Mouse (Mus musculus): ENCODE measurements around the gene Tubgcp2. TPM values are rescaled to one million over a fixed set of nuclear protein-coding genes. Genes with fewer than 3 reads are reported as not detected.

Tubgcp2 gene
- polyA plus RNA-seq, 1 experiment from 2014 or later: 40.5 TPM

DNA sequence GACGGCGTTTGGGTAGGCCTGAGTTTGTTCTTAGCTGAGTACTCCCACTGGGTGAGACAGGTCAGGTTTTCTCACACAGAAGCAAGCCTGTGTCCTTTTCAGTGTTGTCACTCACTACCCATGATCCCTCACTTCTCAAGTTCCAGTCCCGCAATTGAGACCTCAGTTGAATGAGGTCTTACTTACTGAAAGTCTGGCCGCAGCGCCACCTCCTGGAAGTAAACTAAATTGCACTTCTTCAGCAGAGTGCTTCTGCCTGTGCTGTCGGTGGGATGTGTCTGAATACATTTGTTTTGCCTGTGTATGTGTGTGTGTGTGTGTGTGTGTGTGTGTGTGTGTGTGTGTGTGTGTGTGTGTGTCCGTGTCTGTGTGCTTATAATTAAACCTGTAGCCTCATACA is 26.6 kb upstream of the Tubgcp2 start:
- Histone ChIP-seq H3K36me3 (ENCODE audit: control insufficient read depth, insufficient read depth, low read length) (no peaks in the 10 kb centered on the region), H3K9ac (ENCODE audit: low read length) (no peak overlapping the region), H3K4me2 (ENCODE audit: low read depth, low read length) (no peak overlapping the region), H3K27ac (ENCODE audit: low read length) (no peak overlapping the region), H3K4me1 (ENCODE audit: control insufficient read depth, insufficient read depth, low read length) (peaks cover 8% of the 10 kb centered on the region; the same call in 1 of the 2 replicates), H3K4me3 (replicated peaks; ENCODE audit: low read length) (no peak overlapping the region), H3K27me3 (ENCODE audit: control insufficient read depth, insufficient read depth, low read length) (peaks cover 53% of the 10 kb centered on the region), H3K9me3 (replicated peaks; ENCODE audit: control insufficient read depth, low read length) (no peaks in the 10 kb centered on the region)
- WGBS: 16% methylated on average over 7 of the region's 7 CpGs
- ATAC-seq (ENCODE audit: insufficient read depth, low FRiP score): no peak

DNA sequence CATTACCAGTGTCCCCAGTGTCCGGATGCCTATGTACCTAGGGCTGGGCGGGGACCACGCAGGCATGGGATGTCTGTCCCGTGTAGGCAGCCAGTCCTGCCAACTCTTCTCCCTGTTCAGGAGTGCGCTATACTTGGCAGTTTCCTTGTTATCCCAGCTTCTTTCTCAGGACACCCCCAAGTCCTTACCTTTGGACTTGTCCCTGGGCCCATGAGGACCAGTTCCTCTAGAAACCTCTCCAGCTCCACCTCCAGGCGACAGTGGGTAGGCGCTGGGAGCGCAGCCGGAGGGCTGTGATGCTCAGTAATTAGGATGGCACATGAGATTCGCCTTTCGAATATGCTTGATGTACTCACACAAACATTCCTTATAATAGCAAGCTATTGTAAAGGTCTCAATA is 25.8 kb upstream of the Tubgcp2 start:
- peaks cover 60% of the 10 kb centered on the region for H3K27me3 ChIP-seq (ENCODE audit: control insufficient read depth, insufficient read depth, low read length)
- H3K4me3 ChIP-seq (replicated peaks; ENCODE audit: low read length): no peak overlapping the region
- no peak overlapping the region for H3K27ac ChIP-seq (ENCODE audit: low read length)
- no peak overlapping the region for H3K4me2 ChIP-seq (ENCODE audit: low read depth, low read length)
- ATAC-seq (ENCODE audit: insufficient read depth, low FRiP score): no peak
- peaks cover 12% of the 10 kb centered on the region; the same call in 1 of the 2 replicates for H3K4me1 ChIP-seq (ENCODE audit: control insufficient read depth, insufficient read depth, low read length)
- no peaks in the 10 kb centered on the region for H3K9me3 ChIP-seq (replicated peaks; ENCODE audit: control insufficient read depth, low read length)
- H3K36me3 ChIP-seq (ENCODE audit: control insufficient read depth, insufficient read depth, low read length): no peaks in the 10 kb centered on the region
- WGBS: 14% methylated on average over 11 of the region's 11 CpGs
- no peak overlapping the region for H3K9ac ChIP-seq (ENCODE audit: low read length)

DNA sequence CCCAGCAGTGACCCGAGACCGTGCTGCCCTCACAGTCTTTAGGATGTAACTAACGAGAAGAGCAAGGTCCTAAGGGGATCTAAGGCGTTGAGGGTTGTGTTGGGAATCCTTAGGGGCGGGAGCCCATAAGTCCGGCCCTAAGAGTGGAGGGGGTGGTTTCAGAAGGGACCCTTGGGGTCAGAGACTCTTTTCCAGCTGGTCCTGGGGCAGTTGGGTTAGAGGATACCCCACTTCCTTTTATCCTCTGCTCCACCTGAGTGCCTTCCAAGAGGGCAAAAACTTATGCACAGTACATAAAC is 25.3 kb upstream of the Tubgcp2 start:
- H3K4me3 ChIP-seq (replicated peaks; ENCODE audit: low read length): peak overlapping the region; percentile 41
- 3% methylated on average over 6 of the region's 6 CpGs for WGBS
- peaks cover 61% of the 10 kb centered on the region for H3K27me3 ChIP-seq (ENCODE audit: control insufficient read depth, insufficient read depth, low read length)

DNA sequence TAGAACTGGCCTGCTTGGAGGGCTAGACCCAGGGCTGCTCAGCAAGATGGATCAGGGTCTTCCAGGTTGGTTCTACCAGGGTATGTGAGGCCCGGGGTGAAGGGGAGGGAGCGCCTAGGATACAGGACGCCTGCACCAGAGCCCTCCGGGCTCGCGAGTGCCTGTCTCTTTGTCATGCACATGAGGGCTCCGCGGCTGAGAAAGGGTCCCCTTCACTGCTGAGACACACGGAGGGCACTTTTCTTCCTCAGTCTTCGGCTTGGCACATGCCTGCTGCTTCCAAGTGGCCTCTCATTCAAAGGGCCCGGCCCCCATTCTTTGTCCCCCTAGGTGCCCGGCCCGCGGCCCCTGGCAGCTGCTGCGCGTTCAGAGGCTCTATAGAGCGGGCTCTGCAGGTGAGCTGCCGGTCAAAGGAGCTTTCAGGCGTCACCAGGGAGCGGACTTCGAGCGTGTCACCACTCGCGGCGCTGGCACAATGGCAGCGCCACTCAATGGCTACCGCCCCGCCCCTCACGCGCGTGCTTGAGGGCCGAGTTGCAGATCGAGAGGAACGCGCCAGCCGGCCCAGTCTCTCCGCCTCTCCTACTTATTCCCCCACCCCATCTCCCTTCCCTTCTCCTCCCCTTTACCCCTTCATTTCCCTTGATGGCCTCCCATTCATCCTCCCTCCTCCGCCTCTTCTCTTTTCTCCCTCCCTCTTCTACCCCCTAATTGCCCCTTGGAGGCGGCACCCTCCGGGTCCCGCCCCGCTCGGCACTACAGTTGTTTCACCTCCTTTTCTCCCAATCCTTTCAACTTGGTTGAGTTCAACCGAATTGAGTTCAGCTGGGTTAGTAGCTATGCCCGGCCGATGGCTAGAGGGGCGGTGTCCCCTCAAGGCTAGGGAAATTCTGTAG is 24.7 kb upstream of the Tubgcp2 start:
- Histone ChIP-seq H3K4me1 (ENCODE audit: control insufficient read depth, insufficient read depth, low read length) (peaks cover 12% of the 10 kb centered on the region; the same call in 1 of the 2 replicates), H3K36me3 (ENCODE audit: control insufficient read depth, insufficient read depth, low read length) (no peaks in the 10 kb centered on the region), H3K4me2 (ENCODE audit: low read depth, low read length) (peak overlapping the region; percentile 67), H3K27me3 (ENCODE audit: control insufficient read depth, insufficient read depth, low read length) (peaks cover 63% of the 10 kb centered on the region), H3K27ac (ENCODE audit: low read length) (peak overlapping the region; percentile 40; the same call in 1 of the 2 replicates), H3K4me3 (replicated peaks; ENCODE audit: low read length) (peak overlapping the region; percentile 41), H3K9ac (ENCODE audit: low read length) (peak overlapping the region; percentile 57), H3K9me3 (replicated peaks; ENCODE audit: control insufficient read depth, low read length) (no peaks in the 10 kb centered on the region)
- WGBS: 1% methylated on average over 47 of the region's 47 CpGs
- peak; percentile 57; the same call in 1 of the 2 replicates for ATAC-seq (ENCODE audit: insufficient read depth, low FRiP score)

More for the DNA sequence above, 25.3 kb upstream of the Tubgcp2 start:
- peak overlapping the region; percentile 40; the same call in 1 of the 2 replicates for H3K27ac ChIP-seq (ENCODE audit: low read length)
- H3K9ac ChIP-seq (ENCODE audit: low read length): peak overlapping the region; percentile 57; the same call in 1 of the 2 replicates
- no peaks in the 10 kb centered on the region for H3K9me3 ChIP-seq (replicated peaks; ENCODE audit: control insufficient read depth, low read length)
- ATAC-seq (ENCODE audit: insufficient read depth, low FRiP score): no peak
- H3K4me2 ChIP-seq (ENCODE audit: low read depth, low read length): peak overlapping the region; percentile 67
- H3K4me1 ChIP-seq (ENCODE audit: control insufficient read depth, insufficient read depth, low read length): peaks cover 12% of the 10 kb centered on the region; the same call in 1 of the 2 replicates
- H3K36me3 ChIP-seq (ENCODE audit: control insufficient read depth, insufficient read depth, low read length): no peaks in the 10 kb centered on the region

DNA sequence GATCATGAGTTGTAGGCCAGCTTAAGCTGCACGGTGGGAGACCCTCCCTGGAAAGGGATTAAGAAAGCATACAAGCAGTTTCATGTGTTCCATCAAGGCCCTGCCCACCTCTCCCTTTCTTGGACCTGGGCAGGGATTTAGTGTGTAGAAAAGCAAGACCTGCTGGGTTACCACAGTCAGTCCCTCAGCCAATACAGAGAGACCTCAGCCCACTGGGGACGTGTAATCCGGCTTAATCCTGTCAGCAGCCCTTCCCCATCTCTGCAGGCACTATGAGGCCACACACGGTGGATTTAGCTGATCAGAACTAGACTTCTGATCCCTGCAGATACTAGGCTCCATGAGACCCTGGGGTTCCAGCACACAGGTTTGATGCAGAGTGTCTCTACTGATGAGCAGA is 23.1 kb upstream of the Tubgcp2 start:
- Histone ChIP-seq H3K27ac (ENCODE audit: low read length) (no peak overlapping the region), H3K9ac (ENCODE audit: low read length) (no peak overlapping the region), H3K9me3 (replicated peaks; ENCODE audit: control insufficient read depth, low read length) (no peaks in the 10 kb centered on the region), H3K4me2 (ENCODE audit: low read depth, low read length) (no peak overlapping the region), H3K4me1 (ENCODE audit: control insufficient read depth, insufficient read depth, low read length) (peaks cover 12% of the 10 kb centered on the region; the same call in 1 of the 2 replicates), H3K36me3 (ENCODE audit: control insufficient read depth, insufficient read depth, low read length) (no peaks in the 10 kb centered on the region), H3K4me3 (replicated peaks; ENCODE audit: low read length) (no peak overlapping the region), H3K27me3 (ENCODE audit: control insufficient read depth, insufficient read depth, low read length) (peaks cover 61% of the 10 kb centered on the region)
- no peak for ATAC-seq (ENCODE audit: insufficient read depth, low FRiP score)
- 40% methylated on average over 4 of the region's 4 CpGs for WGBS

DNA sequence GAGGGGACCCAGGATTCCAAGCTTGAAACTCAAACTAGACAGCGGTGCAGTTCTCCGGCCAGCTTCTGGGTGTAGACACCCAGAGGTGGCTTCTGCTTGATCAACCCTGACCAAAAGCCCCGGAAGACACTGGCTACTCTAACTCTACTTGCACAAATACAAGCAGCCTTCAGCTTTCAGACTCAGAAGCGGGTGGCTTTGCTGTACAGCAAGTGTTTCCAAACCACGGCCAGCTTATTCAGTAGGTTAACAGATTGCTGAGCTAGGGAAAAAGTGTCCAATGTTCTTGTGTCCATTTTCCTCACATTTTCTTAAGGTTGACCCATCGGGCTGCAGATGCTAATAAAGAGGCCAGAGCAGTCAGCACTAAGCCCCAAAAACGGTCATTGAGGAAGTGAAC is 22.1 kb upstream of the Tubgcp2 start:
- 31% methylated on average over 7 of the region's 7 CpGs for WGBS
- H3K27ac ChIP-seq (ENCODE audit: low read length): no peak overlapping the region
- H3K36me3 ChIP-seq (ENCODE audit: control insufficient read depth, insufficient read depth, low read length): no peaks in the 10 kb centered on the region
- H3K4me1 ChIP-seq (ENCODE audit: control insufficient read depth, insufficient read depth, low read length): peaks cover 12% of the 10 kb centered on the region; the same call in 1 of the 2 replicates
- H3K4me2 ChIP-seq (ENCODE audit: low read depth, low read length): peak overlapping the region; percentile 81
- no peaks in the 10 kb centered on the region for H3K9me3 ChIP-seq (replicated peaks; ENCODE audit: control insufficient read depth, low read length)
- ATAC-seq (ENCODE audit: insufficient read depth, low FRiP score): no peak
- H3K27me3 ChIP-seq (ENCODE audit: control insufficient read depth, insufficient read depth, low read length): peaks cover 58% of the 10 kb centered on the region
- peak overlapping the region; percentile 41 for H3K4me3 ChIP-seq (replicated peaks; ENCODE audit: low read length)
- H3K9ac ChIP-seq (ENCODE audit: low read length): peak overlapping the region; percentile 60

DNA sequence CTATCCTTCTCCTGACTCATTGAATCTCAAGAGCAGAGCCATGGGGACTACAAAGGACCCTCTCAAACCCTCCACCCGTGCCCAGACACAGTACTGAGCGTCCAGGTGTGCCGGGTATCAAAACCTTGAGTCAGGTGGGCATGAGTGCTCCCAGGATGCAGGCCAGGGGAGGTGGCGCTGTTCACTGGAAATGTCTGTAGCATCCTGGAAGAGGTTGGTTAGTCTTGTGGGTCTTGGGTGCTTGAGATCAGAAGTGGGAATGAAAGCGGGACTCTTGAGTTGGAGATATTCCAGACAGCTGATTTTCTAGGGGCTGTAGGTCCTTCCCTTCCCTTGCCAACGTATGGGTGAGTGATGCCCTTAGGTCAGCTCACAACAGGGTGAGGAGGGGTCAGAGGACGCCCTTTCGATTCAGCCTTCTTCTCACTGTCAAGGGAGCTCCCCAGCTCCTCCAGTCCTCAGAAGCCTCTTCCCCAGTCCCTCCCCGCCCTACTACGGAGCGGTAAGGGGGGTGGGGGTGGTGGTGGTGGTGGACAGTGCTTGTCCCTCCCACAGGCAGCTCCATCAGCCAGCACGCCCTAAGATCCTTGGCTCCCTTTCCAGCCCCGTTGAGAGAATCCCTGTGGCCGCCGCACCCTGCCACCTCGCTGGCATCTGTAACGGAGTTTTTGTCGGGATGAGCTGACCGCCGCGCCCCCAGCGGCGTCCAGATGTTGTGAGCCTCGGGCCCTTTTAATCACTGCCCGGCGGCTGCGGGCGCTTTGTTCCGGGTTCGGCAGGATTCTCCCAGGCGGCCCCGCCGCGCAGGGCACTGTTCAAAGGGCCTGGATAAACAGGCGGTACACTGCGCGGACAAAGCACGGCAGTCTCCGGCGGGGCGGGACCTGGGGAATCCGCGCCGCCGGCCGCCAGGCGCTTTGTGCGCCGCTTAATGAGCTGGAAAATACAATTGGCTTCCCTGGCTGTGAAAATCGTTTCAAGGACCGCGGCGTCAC is 21.2 kb upstream of the Tubgcp2 start:
- H3K4me3 ChIP-seq (replicated peaks; ENCODE audit: low read length): peak overlapping the region; percentile 41
- 3% methylated on average over 53 of the region's 53 CpGs for WGBS
- peak overlapping the region; percentile 81 for H3K4me2 ChIP-seq (ENCODE audit: low read depth, low read length)
- H3K4me1 ChIP-seq (ENCODE audit: control insufficient read depth, insufficient read depth, low read length): peaks cover 12% of the 10 kb centered on the region; the same call in 1 of the 2 replicates
- ATAC-seq (ENCODE audit: insufficient read depth, low FRiP score): no peak
- H3K27ac ChIP-seq (ENCODE audit: low read length): no peak overlapping the region
- H3K27me3 ChIP-seq (ENCODE audit: control insufficient read depth, insufficient read depth, low read length): peaks cover 58% of the 10 kb centered on the region
- H3K9me3 ChIP-seq (replicated peaks; ENCODE audit: control insufficient read depth, low read length): no peaks in the 10 kb centered on the region
- no peaks in the 10 kb centered on the region for H3K36me3 ChIP-seq (ENCODE audit: control insufficient read depth, insufficient read depth, low read length)
- H3K9ac ChIP-seq (ENCODE audit: low read length): peak overlapping the region; percentile 60

DNA sequence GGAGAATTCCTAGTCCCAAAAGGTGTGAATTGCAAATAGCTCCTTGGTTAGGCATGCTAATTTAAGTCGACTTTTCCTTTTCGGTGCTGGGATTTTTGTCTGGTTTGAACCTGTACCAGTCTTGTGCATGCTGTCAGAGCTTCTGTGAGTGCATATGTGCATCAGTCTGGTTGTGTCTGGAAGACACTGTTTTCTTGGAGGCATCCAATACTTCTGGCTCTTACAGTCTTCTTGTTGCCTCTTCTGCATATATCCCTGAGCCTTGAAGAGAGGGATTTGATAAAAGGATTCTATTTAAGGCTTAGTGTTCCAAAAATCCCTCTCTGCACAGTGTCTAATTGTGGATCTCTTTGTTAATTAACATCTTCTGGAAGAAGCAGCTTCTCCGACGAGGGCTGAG is 17.7 kb upstream of the Tubgcp2 start:
- Histone ChIP-seq H3K4me2 (ENCODE audit: low read depth, low read length) (no peak overlapping the region), H3K4me1 (ENCODE audit: control insufficient read depth, insufficient read depth, low read length) (peaks cover 11% of the 10 kb centered on the region), H3K9me3 (replicated peaks; ENCODE audit: control insufficient read depth, low read length) (no peaks in the 10 kb centered on the region), H3K27me3 (ENCODE audit: control insufficient read depth, insufficient read depth, low read length) (peaks cover 57% of the 10 kb centered on the region), H3K9ac (ENCODE audit: low read length) (no peak overlapping the region), H3K27ac (ENCODE audit: low read length) (no peak overlapping the region), H3K36me3 (ENCODE audit: control insufficient read depth, insufficient read depth, low read length) (no peaks in the 10 kb centered on the region), H3K4me3 (replicated peaks; ENCODE audit: low read length) (no peak overlapping the region)
- ATAC-seq (ENCODE audit: insufficient read depth, low FRiP score): no peak
- WGBS: 78% methylated on average over 4 of the region's 4 CpGs

Data from stomach, embryonic 16.5 days (tissue).